Mouse (Mus musculus): ENCODE data around the gene Lipa.

- no peak for TF ChIP-seq CTCF (IDR thresholded peaks at IDR 0.05; ENCODE audit: extremely low read depth, insufficient read depth, insufficient read length, insufficient replicate concordance)
- TF ChIP-seq POLR2A (IDR thresholded peaks at IDR 0.05; ENCODE audit: low read depth, low read length) = no peak
Measured at GRCm38 (mm10) chr19:34568988-34569895, 42.0 kb upstream of the Lipa start.
